Mouse (Mus musculus) frontal cortex, postnatal 25 days (tissue): ENCODE measurements around the gene Fam172a.
"Not testable (repeated sequence)": the region's sequence is repeated elsewhere in the genome, so short reads cannot be mapped to it uniquely, and the experiment has no call there.

Source experiments
- DNase-seq, 2 experiments: peaks; one replicate each; pipeline ENCODE4 v3.0.0; 2022; ENCODE audit warnings: low spot score in 2 of 2

Fam172a gene

DNA sequence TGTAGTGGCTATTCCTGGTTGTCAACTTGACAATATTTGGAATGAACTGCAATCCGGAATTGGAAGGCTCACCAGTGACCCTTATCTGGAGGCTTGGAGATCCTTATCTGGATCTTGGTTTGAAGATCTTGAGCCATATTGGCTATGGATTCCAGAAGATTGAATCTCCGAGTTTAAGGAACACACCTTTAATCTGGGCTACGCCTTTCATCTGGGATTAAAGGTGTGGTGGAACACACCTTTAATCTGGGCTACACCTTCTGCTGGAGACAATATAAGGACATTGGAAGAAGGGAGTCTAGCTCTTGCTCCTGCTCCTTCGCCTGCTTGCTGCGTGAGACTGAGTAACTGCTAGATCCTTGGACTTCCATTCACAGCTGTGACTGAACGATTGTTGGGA lies at the start of gene Fam172a:
Gene Fam172a, plus strand, starts transcription at position 301 of the 400 bp plus-strand sequence.
- DNase-seq, result not testable (repeated sequence)

DNA sequence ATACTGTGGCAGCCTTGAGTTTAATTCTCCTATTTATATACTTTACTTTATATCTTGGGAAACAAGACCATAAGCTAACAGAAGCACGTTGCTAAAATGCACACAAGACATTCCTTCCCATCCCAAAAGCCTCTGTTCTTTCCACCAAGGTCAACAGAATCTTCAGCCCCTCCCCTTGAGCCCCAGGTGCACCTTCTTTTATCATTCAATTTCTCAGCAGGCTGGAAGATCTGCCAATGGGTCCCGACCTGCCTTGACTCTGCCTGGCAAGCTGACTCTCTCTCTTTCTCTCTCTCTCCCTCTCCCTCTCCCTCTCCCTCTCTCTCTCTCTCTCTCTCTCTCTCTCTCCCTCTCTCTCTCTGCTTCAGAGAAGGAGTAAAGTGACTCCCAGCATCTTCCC lies 13.2 kb upstream of the Fam172a start:
- DNase-seq, result no peak

DNA sequence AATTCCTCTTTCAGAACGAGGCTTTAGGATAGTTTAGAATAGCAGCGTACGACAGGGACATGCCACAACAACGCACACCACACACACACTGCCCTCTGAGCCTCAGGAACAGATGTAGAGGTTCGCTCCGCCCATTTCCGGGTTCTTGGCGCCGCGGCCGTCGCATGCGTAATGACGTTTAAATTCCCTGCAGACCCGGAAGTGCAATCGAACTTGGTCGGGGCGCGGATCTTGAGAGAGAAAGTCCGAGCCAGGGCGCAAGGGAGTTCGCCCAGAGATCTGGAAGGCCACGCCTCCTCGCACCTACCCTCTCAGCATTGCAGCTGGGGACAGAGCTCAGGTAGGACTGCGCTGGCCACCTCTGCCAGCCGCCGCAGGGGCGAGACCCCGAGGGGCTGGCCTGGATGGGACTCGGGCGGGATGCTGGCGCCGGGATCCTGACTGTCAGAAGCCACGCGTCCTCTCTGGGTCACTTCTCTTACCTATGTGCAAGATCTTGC lies 6.7 kb downstream of the Fam172a start:
- DNase-seq, result peak; percentile 86 to 89

DNA sequence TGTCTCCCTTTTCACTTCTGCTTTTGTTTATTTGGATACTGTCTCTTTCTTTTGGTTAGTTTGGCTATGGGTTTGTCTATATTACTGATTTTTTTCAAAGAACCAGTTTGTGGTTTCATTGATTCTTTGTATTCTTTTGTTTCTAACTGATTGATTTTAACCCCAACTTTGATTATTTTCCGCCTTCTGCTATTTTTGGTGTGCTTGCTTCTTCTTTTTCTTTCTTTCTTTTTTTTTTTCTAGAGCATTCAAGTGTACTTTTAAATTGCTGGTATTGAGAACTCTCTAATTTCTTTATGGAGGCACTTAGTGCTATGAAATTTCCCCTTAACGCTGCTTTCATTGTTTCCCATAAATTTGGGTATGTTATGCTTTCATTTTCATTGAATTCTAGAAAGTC lies 15.7 kb downstream of the Fam172a start:
- no peak for DNase-seq

DNA sequence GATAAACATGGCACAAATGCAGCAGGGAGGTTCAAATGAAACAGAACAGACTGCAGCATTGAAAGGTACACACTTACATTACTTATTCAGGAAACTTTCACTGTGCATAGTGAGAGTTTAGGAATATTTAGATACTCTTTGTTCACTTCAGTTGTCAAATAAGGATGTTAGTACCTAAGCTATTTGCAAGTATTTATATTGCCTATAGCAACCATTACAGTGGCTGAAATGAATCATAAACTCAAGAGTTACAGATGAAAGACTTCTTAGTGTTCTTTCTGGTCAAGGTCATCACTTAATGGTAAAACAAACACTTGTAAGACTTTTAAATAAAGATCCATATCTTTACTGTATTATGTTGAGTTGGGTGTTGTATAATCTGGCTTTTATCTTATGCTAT lies 41.0 kb downstream of the Fam172a start:
- DNase-seq, result no peak

DNA sequence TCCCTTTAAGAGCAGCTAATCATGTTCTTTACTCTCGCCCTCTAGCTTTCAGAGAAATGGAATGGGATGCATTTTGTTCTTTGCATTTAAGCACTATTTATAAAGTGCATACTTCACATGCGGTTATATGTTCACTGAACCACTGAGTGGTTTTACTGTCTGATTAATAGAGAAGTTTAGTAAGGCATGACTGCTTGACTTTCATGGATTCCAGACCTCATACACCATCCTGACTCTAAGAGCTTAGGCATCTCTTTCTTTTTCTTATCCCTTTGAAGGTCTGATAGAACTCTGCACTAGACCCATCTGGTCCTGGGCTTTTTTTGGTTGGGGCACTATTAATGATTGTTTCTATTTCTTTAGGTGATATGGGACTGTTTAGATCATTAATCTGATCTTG lies 75.8 kb downstream of the Fam172a start:
- no peak for DNase-seq

DNA sequence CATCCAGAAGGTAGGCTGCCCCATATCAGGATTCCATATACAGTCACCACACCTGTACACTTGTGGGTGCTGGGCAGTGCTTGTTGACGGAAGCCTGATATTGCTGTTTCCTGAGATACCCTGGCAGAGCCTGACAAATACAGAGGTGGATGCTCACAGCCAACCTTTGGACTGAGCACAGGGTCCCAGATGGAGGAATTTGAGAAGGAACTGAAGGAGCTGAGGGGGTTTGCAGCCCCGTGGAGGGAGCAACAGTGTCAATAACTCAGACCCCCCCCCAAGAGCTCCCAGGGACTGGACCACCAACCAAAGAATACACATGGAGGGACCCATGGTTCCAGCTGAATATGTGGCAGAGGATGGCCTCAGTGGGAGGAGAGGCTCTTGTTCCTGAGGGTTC lies 105.5 kb downstream of the Fam172a start:
- DNase-seq, result not testable (repeated sequence)

DNA sequence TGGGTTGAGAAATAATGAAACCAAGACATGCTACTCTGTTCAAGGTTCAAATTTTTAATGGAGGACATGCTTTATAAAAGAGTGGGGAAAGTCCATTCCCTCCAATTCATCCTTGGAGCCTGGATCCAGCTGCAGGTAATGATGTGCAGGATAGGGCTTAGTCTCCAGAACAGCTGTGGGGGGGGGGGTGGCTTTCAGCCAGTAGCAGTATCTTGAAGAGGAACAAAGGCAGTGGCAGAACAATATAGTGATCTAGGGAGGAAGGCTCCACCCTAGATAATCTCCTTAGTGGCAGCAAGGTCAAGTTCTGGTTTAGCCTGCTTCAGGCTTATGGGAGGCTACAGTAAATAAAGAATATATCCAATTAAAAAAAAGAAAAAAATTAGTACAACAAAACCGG lies 108.6 kb downstream of the Fam172a start:
- DNase-seq, result no peak

DNA sequence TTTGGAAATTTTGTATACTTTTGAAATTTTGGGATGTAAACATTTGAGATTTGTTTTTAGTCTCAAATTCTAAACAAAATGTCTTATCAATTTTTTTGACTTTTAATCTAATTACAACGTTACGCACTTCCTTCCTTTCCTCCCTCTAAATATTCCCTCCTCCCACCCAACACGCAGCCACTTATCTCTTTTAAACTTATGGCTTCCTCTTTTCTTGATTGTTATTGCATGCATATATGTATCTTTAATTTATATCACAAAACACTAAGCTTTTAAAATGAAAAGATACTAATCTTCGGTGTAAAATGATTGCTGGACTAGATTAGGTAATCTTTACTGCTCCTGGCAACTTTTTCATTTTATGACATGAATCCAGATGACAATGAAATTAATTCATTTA lies 124.3 kb downstream of the Fam172a start:
- DNase-seq, result no peak

DNA sequence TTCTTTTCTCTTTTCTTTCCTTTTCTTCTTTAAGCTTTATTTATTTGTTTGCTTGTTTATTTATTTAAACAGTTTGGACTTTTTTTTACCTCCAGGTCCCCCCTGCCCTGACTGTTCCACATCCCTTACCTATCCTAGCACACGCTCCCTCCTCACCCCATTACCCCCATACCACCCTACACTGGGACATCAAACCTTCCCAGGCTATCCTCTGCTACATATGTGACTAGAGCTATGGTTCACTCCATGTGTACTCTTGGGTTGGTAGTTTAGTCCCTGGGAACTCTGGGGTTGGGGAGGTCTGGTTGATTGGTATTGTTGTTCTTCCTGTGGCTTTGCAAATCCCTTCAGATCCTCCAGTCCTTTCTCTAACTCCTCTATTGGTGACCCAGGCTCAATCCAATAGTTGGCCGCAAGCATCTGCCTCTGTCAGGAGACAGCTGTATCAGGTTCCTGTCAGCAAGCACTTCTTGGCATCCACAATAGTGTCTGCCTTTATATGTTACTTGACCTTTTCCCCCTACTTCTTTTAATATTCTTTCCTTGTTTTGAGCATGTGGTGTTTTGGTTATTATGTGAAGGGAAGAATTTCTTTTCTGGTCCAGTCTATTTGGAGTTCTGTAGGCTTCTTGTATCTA lies 141.3 kb downstream of the Fam172a start:
- no peak for DNase-seq

DNA sequence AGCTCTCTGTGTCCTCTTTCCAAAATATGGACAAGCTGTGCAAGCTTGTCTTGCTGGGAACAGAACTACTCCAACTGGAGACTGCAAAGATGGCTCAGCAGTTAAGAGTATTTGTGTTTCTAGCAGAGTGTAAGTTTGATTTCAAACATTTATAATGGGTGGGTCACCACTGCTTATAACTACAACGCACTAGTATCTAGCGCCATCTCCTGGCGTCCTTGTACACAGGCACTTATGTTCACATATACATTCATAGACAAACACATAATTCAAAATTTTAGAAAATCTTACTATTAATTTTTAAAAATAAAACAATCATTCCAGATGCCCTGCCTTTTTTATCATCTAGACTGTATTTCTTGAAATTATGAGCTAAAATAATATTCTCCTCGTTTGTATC lies 147.0 kb downstream of the Fam172a start:
- no peak for DNase-seq

DNA sequence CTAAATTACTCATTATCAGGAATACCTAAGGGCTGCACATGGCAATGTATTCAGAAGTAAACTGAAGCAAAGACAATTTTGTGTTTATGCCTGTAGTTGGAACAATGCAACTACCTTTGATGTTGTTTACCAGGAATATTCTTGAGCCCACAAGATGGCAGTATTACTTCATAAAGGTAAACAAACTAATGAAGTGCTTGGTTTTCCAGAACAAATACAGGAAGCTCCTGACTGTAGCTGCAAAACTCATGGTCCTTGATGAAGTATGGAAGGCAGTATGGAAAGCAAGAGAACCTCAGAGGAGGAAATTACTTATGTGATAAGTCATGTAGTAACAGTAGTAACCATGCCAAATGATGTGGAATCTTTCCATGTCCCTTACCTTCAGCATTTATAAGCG lies 163.0 kb downstream of the Fam172a start:
- DNase-seq, result no peak

DNA sequence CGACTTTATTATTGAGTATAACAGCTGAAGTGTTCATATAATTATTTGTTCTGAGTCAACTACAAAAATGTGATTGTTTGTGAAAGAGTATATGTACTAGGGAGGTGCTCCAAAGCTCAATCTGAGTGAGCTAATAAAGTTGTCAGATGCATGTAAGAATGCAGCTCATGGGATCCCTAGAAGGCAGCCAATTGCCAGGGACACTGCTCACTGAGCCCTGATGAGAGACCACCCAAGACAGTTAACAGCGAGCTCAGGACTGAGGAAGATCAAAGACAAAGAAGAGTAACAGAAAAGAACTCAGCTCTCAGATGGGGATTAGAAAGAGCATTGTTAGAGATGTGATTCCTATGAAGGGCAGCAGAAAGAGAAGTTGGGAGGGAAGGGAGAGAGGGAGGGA lies 166.5 kb downstream of the Fam172a start:
- DNase-seq, result no peak

DNA sequence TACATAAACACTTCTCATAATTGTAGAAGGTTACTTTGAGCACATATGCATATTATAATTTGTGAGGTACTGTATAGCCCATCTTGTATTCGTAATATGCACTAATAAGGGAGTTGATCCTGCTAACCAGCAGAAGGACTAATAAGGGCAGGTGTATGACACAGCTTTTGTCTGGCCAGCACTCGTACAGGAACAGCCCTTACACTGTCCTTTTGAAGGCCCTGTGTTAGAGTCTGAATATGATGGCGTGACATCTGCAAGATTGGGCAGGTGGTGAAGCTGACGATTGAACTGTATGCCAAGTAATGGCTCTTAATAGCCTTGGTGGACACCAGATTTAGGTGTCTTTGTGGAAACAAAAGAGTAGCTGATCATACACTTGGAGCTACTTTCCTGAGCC lies 176.3 kb downstream of the Fam172a start:
- no peak for DNase-seq

DNA sequence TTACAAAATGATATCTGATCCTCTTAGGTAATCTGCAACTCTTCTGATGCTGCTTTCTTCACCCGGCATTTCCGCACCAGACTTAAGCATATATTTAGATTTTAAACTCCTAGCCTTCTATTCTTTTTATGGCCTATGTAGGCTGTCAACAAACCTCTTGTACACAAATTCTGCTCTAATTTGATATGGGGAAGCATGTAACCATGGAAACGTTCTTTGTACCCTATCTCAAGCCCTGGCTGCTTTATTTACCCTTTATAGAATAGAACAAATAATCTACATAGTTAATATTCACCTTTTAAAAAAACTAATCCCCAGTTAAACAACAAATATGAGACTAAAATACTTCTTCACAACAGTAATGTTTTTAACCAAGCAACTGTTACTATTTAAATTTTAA lies 176.7 kb downstream of the Fam172a start:
- no peak for DNase-seq

DNA sequence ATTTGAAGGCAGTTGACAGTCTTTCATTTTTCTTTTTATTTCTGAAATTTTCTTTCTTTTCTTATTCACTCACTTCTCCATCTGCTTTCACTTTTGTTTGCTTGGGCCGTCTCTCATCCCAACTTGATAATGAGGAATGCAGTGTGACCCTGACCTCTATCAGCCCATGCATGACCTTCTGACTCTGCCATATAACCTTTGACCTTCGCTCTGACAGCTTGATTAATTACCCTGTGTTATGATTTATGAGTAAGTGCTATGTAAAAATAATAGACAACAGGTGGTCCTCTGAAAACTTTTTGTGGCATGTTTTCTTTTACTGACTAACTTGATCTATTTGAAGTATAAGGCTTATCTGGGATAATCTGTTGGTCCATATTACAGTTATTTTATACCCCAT lies 195.8 kb downstream of the Fam172a start:
- DNase-seq, result no peak

DNA sequence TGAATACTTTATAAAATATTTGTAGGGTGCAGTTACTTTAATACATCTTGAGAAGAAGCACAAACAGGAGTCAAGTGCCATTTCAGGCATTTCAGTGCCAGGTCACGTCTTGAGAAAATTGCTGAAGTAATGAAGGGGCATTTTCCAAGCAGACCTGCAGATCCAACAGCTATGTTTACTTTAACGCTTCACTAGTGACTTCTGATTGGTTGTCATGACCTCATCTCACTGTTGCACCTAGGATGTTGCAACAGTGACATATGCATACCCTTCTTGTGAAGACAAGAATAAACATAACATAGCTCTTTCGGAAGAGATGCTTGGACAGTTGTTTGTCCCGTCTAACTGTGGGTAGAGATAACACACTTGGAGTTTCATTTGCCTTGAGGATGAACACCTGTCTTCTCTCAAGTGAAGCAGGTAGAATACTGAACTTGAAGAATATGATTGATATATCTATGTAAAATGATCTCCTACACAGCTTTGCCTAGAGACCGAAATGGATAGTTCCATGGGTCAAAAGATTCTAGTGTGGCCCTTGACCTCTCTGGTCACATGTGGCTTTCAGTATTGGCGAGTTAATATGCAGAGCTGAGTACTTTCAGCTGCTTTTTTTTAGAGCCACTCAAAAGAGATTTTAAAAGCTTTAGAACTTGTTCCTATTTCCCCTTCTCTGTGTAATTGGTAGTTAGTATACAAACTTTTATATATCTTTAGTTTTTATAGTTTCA lies 196.4 kb downstream of the Fam172a start:
- DNase-seq, result no peak

DNA sequence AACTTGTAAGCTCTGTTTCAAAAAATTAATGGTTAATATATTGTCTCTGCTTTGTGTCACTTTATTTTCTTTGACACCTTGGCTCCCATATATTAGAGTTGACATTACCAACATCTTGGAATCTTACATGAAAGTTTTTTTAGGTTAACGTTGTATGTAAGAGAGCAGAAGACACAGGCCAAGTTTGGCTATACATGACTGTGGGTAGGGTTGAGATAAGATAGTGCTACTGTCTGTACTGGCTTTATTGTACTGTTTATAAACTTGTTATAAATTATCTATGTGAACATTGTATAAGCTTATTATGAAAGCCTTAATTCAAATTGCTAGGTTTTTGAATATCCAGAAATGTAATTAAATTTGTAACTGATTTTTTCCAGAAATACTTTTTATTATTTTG lies 197.9 kb downstream of the Fam172a start:
- no peak for DNase-seq

DNA sequence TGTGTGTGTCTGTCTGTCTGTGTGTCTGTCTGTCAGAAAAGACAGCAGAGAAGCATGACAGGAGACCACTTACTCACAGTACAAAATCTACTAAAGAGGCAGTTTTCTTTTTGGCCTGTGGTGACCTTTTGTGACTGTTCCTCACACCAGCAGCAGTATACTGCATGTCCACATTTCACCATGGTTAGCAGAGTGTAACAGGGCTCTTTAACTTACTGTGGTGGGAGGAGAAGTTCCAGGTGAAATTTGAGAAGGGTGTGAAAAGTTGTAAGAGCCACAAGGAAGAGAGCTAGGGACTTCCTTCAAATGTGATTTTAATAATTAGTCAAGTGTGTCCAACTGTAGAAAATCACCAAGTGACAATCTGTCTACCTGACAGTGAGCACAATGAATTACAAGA lies 199.0 kb downstream of the Fam172a start:
- DNase-seq, result no peak

DNA sequence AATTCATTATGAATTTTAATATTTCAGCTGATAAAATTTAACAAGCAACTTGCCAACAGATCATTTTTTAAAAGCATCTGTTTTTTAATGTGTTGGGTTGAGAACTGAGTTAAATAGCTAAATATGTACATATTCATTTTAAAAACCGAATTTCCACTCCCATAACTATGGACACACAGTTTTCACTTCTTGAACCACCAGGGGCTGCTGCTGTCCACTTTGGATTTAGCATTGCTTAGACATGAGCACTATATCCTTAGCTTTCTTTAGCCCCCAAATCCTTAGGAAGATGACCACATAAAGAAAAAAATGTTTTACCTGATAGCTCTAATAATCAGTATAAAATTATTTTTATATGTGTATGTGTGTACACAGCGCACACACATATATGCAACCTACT lies 207.4 kb downstream of the Fam172a start:
- no peak for DNase-seq

DNA sequence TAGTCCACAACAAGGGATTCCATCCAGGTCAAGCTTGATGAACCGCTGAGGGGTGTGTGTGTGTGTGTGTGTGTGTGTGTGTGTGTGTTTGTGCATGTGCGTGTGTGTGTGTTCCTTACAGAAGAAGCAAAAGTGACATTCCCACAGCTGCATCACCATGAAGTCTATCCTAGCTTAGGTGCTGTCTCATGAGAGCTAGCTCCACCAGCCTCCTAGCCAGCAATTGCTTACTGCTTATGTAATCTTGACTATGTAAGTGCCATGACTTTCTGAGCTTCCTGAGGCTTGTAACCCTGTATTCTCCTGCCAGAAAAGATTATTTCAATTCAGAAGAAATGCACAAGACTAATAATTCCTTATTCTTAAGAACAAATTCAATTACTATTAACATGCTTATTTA lies 221.0 kb downstream of the Fam172a start:
- no peak for DNase-seq

DNA sequence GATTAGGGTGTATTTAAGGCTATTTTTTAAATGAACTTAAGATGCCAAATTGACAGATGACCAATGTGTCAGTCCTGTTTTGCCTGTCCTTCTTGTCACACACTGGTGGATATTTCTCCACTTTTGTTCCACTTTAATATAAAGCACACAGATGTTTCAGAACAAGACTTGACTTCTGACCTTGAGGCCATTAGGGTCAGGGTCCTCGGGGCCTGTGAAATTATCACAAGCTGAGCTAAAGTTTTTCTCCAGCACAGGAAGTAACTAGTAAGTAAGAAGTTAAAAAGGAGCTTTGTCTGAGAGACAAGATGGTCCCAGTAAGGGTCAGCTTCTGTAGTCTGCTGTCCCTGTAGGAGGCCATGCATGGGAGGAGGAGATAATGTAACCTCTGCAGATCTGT lies 255.8 kb downstream of the Fam172a start:
- DNase-seq, result no peak

DNA sequence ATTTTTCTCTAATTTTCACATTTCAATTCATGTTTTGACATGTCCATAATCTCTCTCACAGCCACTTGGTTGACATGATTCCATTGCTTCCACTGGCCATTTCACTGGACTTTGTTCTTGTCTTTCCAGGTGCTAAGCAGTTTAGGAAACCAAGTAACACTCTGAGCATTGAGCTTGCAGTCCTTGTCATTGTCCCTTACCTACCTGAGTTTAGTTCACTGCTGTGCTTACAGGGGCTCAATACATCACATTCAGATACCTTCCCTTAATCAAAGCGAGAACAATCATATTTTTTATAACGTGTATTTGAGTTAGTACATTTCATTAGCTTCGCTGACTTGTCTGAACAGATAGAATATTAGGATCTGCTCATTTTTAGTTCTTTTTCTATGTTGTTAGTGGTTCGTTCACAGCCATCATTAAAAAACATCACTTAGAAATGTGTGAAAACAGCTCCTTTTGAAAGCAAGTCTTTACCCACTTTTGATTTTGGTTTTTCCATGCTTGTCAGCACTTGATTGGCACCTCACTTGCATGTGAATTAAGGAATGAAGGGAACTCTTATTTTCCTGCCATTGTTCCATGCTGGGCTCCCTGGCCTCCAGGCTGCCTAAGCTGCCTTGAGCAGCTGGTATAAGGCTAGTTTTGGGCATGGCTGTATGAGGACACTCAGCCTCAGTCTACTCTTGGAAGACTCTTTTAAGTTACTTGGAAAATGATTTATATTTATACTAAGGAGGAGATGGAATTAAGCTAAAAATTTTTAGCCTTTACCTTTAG lies 257.9 kb downstream of the Fam172a start:
- no peak for DNase-seq
